ENCODE assay signal across 30 mouse cellular contexts in the genomic region with DNA sequence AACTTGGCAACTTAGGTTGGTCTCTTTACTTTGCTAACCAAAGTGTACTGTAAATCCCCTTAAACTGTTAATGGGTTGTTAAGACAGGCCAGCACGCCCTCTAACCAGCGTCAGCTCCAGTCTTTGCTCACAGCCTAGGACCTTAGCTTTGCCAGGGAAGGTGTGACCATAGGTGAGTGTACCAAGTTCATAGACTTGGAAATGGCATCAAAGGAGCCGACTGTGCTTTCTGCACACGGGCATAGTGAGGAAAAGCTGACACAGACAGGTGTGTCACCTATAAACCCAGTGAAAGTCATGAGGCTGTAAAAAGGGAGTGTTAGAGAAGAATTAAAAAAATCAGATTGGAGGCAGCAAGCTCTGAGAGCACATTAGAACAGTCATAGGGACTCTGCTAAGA. TPM values are rescaled to one million over a fixed set of nuclear protein-coding genes. Genes with fewer than 3 reads are reported as not detected.
"Had no signal": no experiment of that assay in that cellular context is flagged by ENCODE, and none has a peak within 500 bp of the region (broad histone marks: within the 10 kb centered on the region; RNA-seq: fewer than 3 reads in every experiment).

No protein-coding gene starts in this region.

- H3K27ac ChIP-seq: heart, adult 2 months; heart, embryonic 13.5 days; heart, embryonic 15.5 days; hindbrain, embryonic 13.5 days; hindbrain, embryonic 15.5 days; hindbrain, postnatal 0 days; limb, embryonic 13.5 days; limb, embryonic 15.5 days; liver, embryonic 12.5 days had no signal

- ATAC-seq: forebrain, postnatal 0 days; hindbrain, postnatal 0 days; liver, embryonic 12.5 days had no signal

- H3K4me2 ChIP-seq: heart, embryonic 11.5 days; heart, embryonic 13.5 days; heart, embryonic 15.5 days; hindbrain, embryonic 13.5 days; hindbrain, embryonic 15.5 days; limb, embryonic 13.5 days; limb, embryonic 15.5 days; liver, embryonic 12.5 days had no signal

- H3K4me3 ChIP-seq: heart, adult 2 months; heart, embryonic 13.5 days; heart, embryonic 15.5 days; hindbrain, embryonic 13.5 days; hindbrain, embryonic 15.5 days; limb, embryonic 13.5 days; limb, embryonic 15.5 days; liver, embryonic 12.5 days had no signal

- H3K36me3 ChIP-seq: heart, embryonic 13.5 days; heart, embryonic 15.5 days; hindbrain, embryonic 13.5 days; hindbrain, embryonic 15.5 days; limb, embryonic 13.5 days; limb, embryonic 15.5 days; liver, embryonic 12.5 days had no signal

- H3K27me3 ChIP-seq: heart, embryonic 13.5 days; heart, embryonic 15.5 days; hindbrain, embryonic 13.5 days; hindbrain, embryonic 15.5 days; limb, embryonic 13.5 days; limb, embryonic 15.5 days; liver, embryonic 12.5 days had no signal

- DNase-seq: forebrain, postnatal 0 days; gastrocnemius, postnatal 14 days; gastrocnemius, postnatal 36 days; heart, adult 11 months; heart, adult 2 months; heart, postnatal 14 days; heart, postnatal 36 days; kidney, adult 18-20 months; kidney, adult 8-10 months; kidney, postnatal 10 days; kidney, postnatal 25 days; kidney, postnatal 4 days; left cerebral cortex, postnatal 4 days had no signal

- H3K4me1 ChIP-seq: heart, embryonic 13.5 days; heart, embryonic 15.5 days; hindbrain, embryonic 13.5 days; hindbrain, embryonic 15.5 days; limb, embryonic 13.5 days; limb, embryonic 15.5 days; liver, embryonic 12.5 days had no signal

- H3K9ac ChIP-seq: forebrain, postnatal 0 days; heart, embryonic 13.5 days; heart, embryonic 15.5 days; hindbrain, embryonic 13.5 days; hindbrain, embryonic 15.5 days; limb, embryonic 13.5 days; limb, embryonic 15.5 days; liver, embryonic 12.5 days had no signal

- H3K9me3 ChIP-seq: heart, embryonic 13.5 days; heart, embryonic 15.5 days; hindbrain, embryonic 13.5 days; hindbrain, embryonic 15.5 days; limb, embryonic 13.5 days; limb, embryonic 15.5 days; liver, embryonic 12.5 days had no signal

RNA-seq across cellular contexts. Expression of gene Areg, which starts 23.4 kb away (rescaled TPM):
- total RNA-seq: forebrain, postnatal 0 days; gastrocnemius, adult 18-20 months; gastrocnemius, adult 8-10 months; gastrocnemius, postnatal 14 days; gastrocnemius, postnatal 36 days; heart, adult 2 months; heart, postnatal 14 days; heart, postnatal 36 days; hematopoietic stem cell, adult 5-6 weeks; hindbrain, postnatal 0 days; left cerebral cortex, adult 8-10 months; left cerebral cortex, postnatal 4 days; liver, adult 2 months had no signal
- polyA plus RNA-seq: gonadal fat pad, adult 2 months; heart, adult 2 months; heart, embryonic 11.5 days; hindbrain, embryonic 11.5 days; limb, embryonic 11.5 days; liver, adult 2 months; liver, embryonic 12.5 days had no signal
